In the genomic region with DNA sequence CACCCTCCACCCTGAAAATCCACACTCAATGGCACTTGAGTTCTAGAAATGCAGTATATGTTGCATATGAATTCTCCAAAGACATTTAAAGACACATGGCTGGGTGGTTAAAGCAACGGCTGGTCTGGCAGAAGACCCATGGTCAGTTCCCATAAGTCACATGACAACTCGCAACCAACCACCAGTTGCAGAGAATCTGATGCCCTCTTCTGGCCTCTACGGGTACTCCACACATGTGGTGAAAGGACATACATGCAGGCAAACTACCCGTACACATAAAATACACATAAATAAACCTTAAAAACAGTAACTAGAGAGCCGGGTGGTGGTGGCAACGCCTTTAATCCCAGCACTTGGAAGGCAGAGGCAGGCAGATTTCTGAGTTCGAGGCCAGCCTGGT, we compare ENCODE assay signal across 25 mouse cellular contexts.
DNase-seq lines count a peak whose midpoint lies in the region; ATAC-seq and TF ChIP-seq lines count a peak whose summit lies in the region.
"Had no signal": no experiment of that assay in that cellular context is flagged by ENCODE, and none has a peak within 500 bp of the region (broad histone marks: within the 10 kb centered on the region; RNA-seq: fewer than 3 reads in every experiment).

No protein-coding gene starts in this region.

- TF ChIP-seq CTCF in layer of hippocampus, adult 2 months (conservative IDR thresholded peaks at IDR 0.05), result peak; percentile 27; the same call in 1 of the 2 replicates
- TF ChIP-seq CTCF in midbrain, postnatal 0 days (IDR thresholded peaks at IDR 0.05), result peak; percentile 31
- TF ChIP-seq CTCF in stomach, postnatal 0 days (IDR thresholded peaks at IDR 0.05; ENCODE audit: low read depth), result peak; percentile 33; the same call in 1 of the 2 replicates

- no peak overlapping the region for H3K9ac ChIP-seq in midbrain, postnatal 0 days (replicated peaks; ENCODE audit: low read length, poor library complexity, severe bottlenecking)
- H3K9ac ChIP-seq in stomach, postnatal 0 days (ENCODE audit: low read length), result no peak overlapping the region
- H3K9ac ChIP-seq: embryonic facial prominence, embryonic 15.5 days; heart, embryonic 13.5 days had no signal

- H3K4me3 ChIP-seq in layer of hippocampus, adult 2 months, result no peak overlapping the region
- H3K4me3 ChIP-seq in midbrain, postnatal 0 days (ENCODE audit: low read depth, low read length), result no peak overlapping the region
- H3K4me3 ChIP-seq in midbrain, embryonic 10.5 days, result no peak overlapping the region
- H3K4me3 ChIP-seq in stomach, postnatal 0 days (ENCODE audit: low read depth, low read length), result no peak overlapping the region
- H3K4me3 ChIP-seq: embryonic facial prominence, embryonic 15.5 days; erythroblast, embryonic 14.5 days; forebrain, embryonic 10.5 days; gastrocnemius, adult 2 months; heart, embryonic 13.5 days had no signal

- no peak for ATAC-seq in midbrain, postnatal 0 days (ENCODE audit: low FRiP score)
- ATAC-seq in stomach, postnatal 0 days (ENCODE audit: low FRiP score, low TSS enrichment), result no peak
- ATAC-seq: activated CD4-positive, CD25-positive, alpha-beta regulatory T cell, adult 4 months; CD4-positive, CD25-positive, alpha-beta regulatory T cell, adult 4 months; forebrain, embryonic 14.5 days; hindbrain, embryonic 16.5 days had no signal

- DNase-seq in layer of hippocampus, adult 2 months (ENCODE audit: low spot score in 2 of 2), result no peak
- no peak for DNase-seq in layer of hippocampus, adult 8-10 months (ENCODE audit: low spot score in 2 of 2)
- no peak for DNase-seq in midbrain, postnatal 0 days (ENCODE audit: low spot score)
- no peak for DNase-seq in midbrain, embryonic 10.5 days (ENCODE audit: low spot score)
- DNase-seq in ES-CJ7 (ENCODE audit: low read depth, low spot score), result peak; percentile 84
- DNase-seq in stomach, postnatal 0 days (ENCODE audit: low spot score), result no peak
- no peak for DNase-seq in kidney, postnatal 10 days
- DNase-seq in spleen, postnatal 36 days (ENCODE audit: low spot score in 2 of 2), result no peak
- DNase-seq: adrenal gland, adult 2 months; adrenal gland, postnatal 25 days; B cell, adult 2 months; cerebellum, adult 2 months; cerebellum, postnatal 10 days; embryo, embryonic 11 days; gastrocnemius, adult 2 months; gastrocnemius, postnatal 25 days; heart, postnatal 36 days had no signal

- no peaks in the 10 kb centered on the region for H3K36me3 ChIP-seq in midbrain, postnatal 0 days (ENCODE audit: insufficient read depth, low read length)
- H3K36me3 ChIP-seq in midbrain, embryonic 10.5 days, result no peaks in the 10 kb centered on the region
- H3K36me3 ChIP-seq in stomach, postnatal 0 days (ENCODE audit: control insufficient read depth, insufficient read depth, low read length), result no peaks in the 10 kb centered on the region
- H3K36me3 ChIP-seq: forebrain, embryonic 10.5 days had no signal

- H3K9me3 ChIP-seq in midbrain, postnatal 0 days (ENCODE audit: low read length), result no peaks in the 10 kb centered on the region
- H3K9me3 ChIP-seq in midbrain, embryonic 10.5 days (replicated peaks), result no peaks in the 10 kb centered on the region
- no peaks in the 10 kb centered on the region for H3K9me3 ChIP-seq in stomach, postnatal 0 days (ENCODE audit: control insufficient read depth, low read length)
- H3K9me3 ChIP-seq: embryonic facial prominence, embryonic 15.5 days; forebrain, embryonic 10.5 days; heart, embryonic 13.5 days had no signal

- H3K27me3 ChIP-seq in midbrain, postnatal 0 days (ENCODE audit: insufficient read depth, low read length), result no peaks in the 10 kb centered on the region
- no peaks in the 10 kb centered on the region for H3K27me3 ChIP-seq in midbrain, embryonic 10.5 days (ENCODE audit: low read depth, poor library complexity, severe bottlenecking)
- H3K27me3 ChIP-seq in stomach, postnatal 0 days (ENCODE audit: control insufficient read depth, insufficient read depth, low read length), result no peaks in the 10 kb centered on the region
- H3K27me3 ChIP-seq: embryonic facial prominence, embryonic 15.5 days; heart, embryonic 13.5 days had no signal

- TF ChIP-seq EP300 in stomach, postnatal 0 days (optimal IDR thresholded peaks at IDR 0.05), result no peak

- WGBS in midbrain, postnatal 0 days, result 91% methylated on average over 7 of the region's 7 CpGs
- 95% methylated on average over 7 of the region's 7 CpGs for WGBS in midbrain, embryonic 10.5 days
- WGBS in stomach, postnatal 0 days, result 92% methylated on average over 7 of the region's 7 CpGs

- H3K4me1 ChIP-seq in midbrain, postnatal 0 days (ENCODE audit: insufficient read depth, low read length), result no peaks in the 10 kb centered on the region
- peaks cover 14% of the 10 kb centered on the region; the same call in 1 of the 2 replicates for H3K4me1 ChIP-seq in midbrain, embryonic 10.5 days
- H3K4me1 ChIP-seq in stomach, postnatal 0 days (replicated peaks; ENCODE audit: control insufficient read depth, insufficient read depth), result no peaks in the 10 kb centered on the region
- H3K4me1 ChIP-seq: embryonic facial prominence, embryonic 15.5 days; forebrain, embryonic 10.5 days; heart, embryonic 13.5 days had no signal

- H3K27ac ChIP-seq in layer of hippocampus, adult 2 months, result no peak overlapping the region
- H3K27ac ChIP-seq in midbrain, postnatal 0 days (ENCODE audit: low read depth, low read length), result no peak overlapping the region
- H3K27ac ChIP-seq in midbrain, embryonic 10.5 days (replicated peaks), result no peak overlapping the region
- H3K27ac ChIP-seq in stomach, postnatal 0 days (replicated peaks), result no peak overlapping the region
- H3K27ac ChIP-seq: embryonic facial prominence, embryonic 15.5 days; forebrain, embryonic 10.5 days; gastrocnemius, adult 2 months; heart, embryonic 13.5 days had no signal

- no peak overlapping the region for H3K4me2 ChIP-seq in midbrain, postnatal 0 days (ENCODE audit: low read depth, low read length, poor library complexity, severe bottlenecking)
- H3K4me2 ChIP-seq in stomach, postnatal 0 days (replicated peaks; ENCODE audit: low read depth), result no peak overlapping the region
- H3K4me2 ChIP-seq: embryonic facial prominence, embryonic 15.5 days; heart, embryonic 13.5 days had no signal
